Mouse (Mus musculus) frontal cortex, postnatal 10 days (tissue): ENCODE data around the gene Olfr1167.
"Not testable (repeated sequence)": the region's sequence is repeated elsewhere in the genome, so short reads cannot be mapped to it uniquely, and the experiment has no call there.

ENCODE experiments used
- DNase-seq, 2 experiments: peaks; one replicate each; pipeline ENCODE4 v3.0.0; 2022; ENCODE audit warnings: low spot score in 2 of 2, mixed read lengths in 1 of 2

Gene Olfr1167

DNA sequence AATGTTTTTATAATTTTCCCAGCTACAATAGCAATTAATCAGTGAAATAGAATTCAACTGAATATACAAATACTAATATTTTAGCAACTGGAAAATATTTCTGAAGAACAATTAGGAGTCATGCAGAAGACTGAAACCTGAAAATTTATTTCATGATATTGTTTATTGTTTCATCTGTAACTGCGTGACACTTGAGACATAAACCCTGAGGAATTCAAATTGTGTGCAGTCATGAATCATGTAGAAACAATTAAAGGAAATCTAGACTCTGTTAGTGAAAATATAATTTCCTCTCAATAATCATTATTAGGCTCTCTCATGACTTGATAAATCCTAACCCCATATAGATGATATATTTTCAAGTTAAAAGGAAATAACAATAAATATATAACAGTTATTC lies at the start of gene Olfr1167:
Gene Olfr1167 (minus strand): TSS at position 101 of the 400 bp plus-strand sequence.
- not testable (repeated sequence) for DNase-seq

DNA sequence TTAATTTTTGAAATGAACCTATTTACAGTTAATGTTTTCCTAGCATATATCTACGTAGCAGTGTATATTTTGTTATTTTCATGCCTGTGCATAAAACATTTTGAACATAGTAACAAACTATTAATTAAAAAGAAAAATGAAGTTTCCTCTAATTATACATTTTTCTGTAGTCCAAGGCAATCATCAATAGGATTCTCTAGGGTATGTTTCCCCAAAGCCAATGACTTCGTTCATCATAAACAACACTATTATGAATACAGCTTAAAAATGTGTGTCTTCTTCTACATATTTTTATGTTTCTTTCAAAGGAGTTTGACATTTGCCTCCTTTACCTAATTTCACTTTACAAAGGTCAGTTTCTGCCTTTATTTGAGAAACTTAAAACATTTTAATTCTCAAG lies 26.6 kb upstream of the Olfr1167 start, which contains the start of gene Olfr1168:
Gene Olfr1168 (plus strand): TSS at position 301 of the 400 bp plus-strand sequence.
- DNase-seq: no peak

DNA sequence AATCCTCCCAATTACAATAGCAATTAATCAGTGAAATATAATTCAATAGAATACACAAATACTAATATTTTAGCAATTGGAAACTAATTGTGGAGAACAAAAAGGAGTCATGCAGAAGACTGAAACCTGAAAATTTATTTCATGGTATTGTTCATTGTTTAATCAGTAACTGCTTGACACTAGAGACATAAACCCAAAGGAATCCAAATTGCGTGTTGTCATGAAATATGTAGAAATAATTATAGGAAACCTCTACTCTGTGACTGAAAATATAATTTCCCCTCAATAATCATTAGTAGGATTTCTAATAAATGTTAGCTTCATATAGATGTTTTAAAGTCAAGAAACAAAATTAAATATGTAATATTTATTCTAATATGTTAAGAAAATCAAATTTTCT lies 26.8 kb downstream of the Olfr1167 start, which contains the start of gene Olfr1166:
Gene Olfr1166 (minus strand): TSS at position 101 of the 400 bp plus-strand sequence.
- no peak for DNase-seq
